ENCODE assay signal across 12 mouse cellular contexts in genomic region chr2:71194137-71194960, GRCm38 (mm10). TPM values are rescaled to one million over a fixed set of nuclear protein-coding genes. Genes with fewer than 3 reads are reported as not detected.
A peak's percentile ranks its signal among the peaks of the same experiment; 100 is the strongest.
DNase-seq lines count a peak whose midpoint lies in the region; ATAC-seq and TF ChIP-seq lines count a peak whose summit lies in the region.
"Had no signal": no experiment of that assay in that cellular context is flagged by ENCODE, and none has a peak within 500 bp of the region (broad histone marks: within the 10 kb centered on the region; RNA-seq: fewer than 3 reads in every experiment).

No protein-coding gene starts in this region.

- H3K36me3 ChIP-seq in heart, embryonic 12.5 days = no peaks in the 10 kb centered on the region
- no peaks in the 10 kb centered on the region for H3K36me3 ChIP-seq in midbrain, embryonic 11.5 days (ENCODE audit: control insufficient read depth, insufficient read depth, low read length)
- no peaks in the 10 kb centered on the region for H3K36me3 ChIP-seq in midbrain, embryonic 10.5 days
- H3K36me3 ChIP-seq in midbrain, postnatal 0 days (ENCODE audit: insufficient read depth, low read length) = no peaks in the 10 kb centered on the region
- H3K36me3 ChIP-seq: heart, embryonic 15.5 days had no signal

- no peak overlapping the region for H3K9ac ChIP-seq in heart, embryonic 12.5 days
- H3K9ac ChIP-seq in midbrain, embryonic 11.5 days (ENCODE audit: low read length) = no peak overlapping the region
- H3K9ac ChIP-seq in midbrain, postnatal 0 days (replicated peaks; ENCODE audit: low read length, poor library complexity, severe bottlenecking) = no peak overlapping the region
- H3K9ac ChIP-seq: heart, embryonic 15.5 days had no signal

- H3K27me3 ChIP-seq in heart, embryonic 12.5 days (replicated peaks) = no peaks in the 10 kb centered on the region
- H3K27me3 ChIP-seq in midbrain, embryonic 11.5 days (ENCODE audit: control insufficient read depth, insufficient read depth, low read length) = 0 out of 2 replicates have a peak, but pooled peaks cover 2% of the 10 kb centered on the region
- peaks cover 10% of the 10 kb centered on the region; the same call in 1 of the 2 replicates for H3K27me3 ChIP-seq in midbrain, embryonic 10.5 days (ENCODE audit: low read depth, poor library complexity, severe bottlenecking)
- H3K27me3 ChIP-seq in midbrain, postnatal 0 days (ENCODE audit: insufficient read depth, low read length) = no peaks in the 10 kb centered on the region

- peaks cover 20% of the 10 kb centered on the region for H3K4me1 ChIP-seq in heart, embryonic 12.5 days (replicated peaks)
- H3K4me1 ChIP-seq in midbrain, embryonic 11.5 days (ENCODE audit: control insufficient read depth, insufficient read depth, low read length) = peaks cover 23% of the 10 kb centered on the region
- H3K4me1 ChIP-seq in midbrain, embryonic 10.5 days = peaks cover 30% of the 10 kb centered on the region
- peaks cover 3% of the 10 kb centered on the region; the same call in 1 of the 2 replicates for H3K4me1 ChIP-seq in midbrain, postnatal 0 days (ENCODE audit: insufficient read depth, low read length)

- ATAC-seq in heart, embryonic 12.5 days (ENCODE audit: insufficient number of reproducible peaks, low FRiP score) = peak; percentile 63; the same call in 1 of the 2 replicates
- ATAC-seq in midbrain, embryonic 11.5 days (ENCODE audit: low FRiP score) = no peak
- ATAC-seq in midbrain, postnatal 0 days (ENCODE audit: low FRiP score) = no peak

- no peak overlapping the region for H3K27ac ChIP-seq in heart, embryonic 12.5 days (ENCODE audit: poor library complexity, severe bottlenecking)
- H3K27ac ChIP-seq in midbrain, embryonic 11.5 days (ENCODE audit: low read depth, low read length) = no peak overlapping the region
- H3K27ac ChIP-seq in midbrain, embryonic 10.5 days (replicated peaks) = no peak overlapping the region
- no peak overlapping the region for H3K27ac ChIP-seq in midbrain, postnatal 0 days (ENCODE audit: low read depth, low read length)
- H3K27ac ChIP-seq: heart, embryonic 15.5 days; left cerebral cortex, adult 2 months had no signal

- intact Hi-C loops in heart, postnatal 14 days (cut with DNase I) = no loop called here

- TF ChIP-seq CTCF in midbrain, postnatal 0 days (IDR thresholded peaks at IDR 0.05) = no peak; the same call in 1 of the 2 replicates

- WGBS in heart, embryonic 12.5 days = 63% methylated on average over 10 of the region's 10 CpGs
- WGBS in midbrain, embryonic 11.5 days = 77% methylated on average over 10 of the region's 10 CpGs
- 79% methylated on average over 10 of the region's 10 CpGs for WGBS in midbrain, embryonic 10.5 days
- WGBS in midbrain, postnatal 0 days = 33% methylated on average over 10 of the region's 10 CpGs

- no peaks in the 10 kb centered on the region for H3K9me3 ChIP-seq in heart, embryonic 12.5 days (replicated peaks)
- no peaks in the 10 kb centered on the region for H3K9me3 ChIP-seq in midbrain, embryonic 11.5 days (ENCODE audit: control insufficient read depth, low read length)
- H3K9me3 ChIP-seq in midbrain, embryonic 10.5 days (replicated peaks) = no peaks in the 10 kb centered on the region
- H3K9me3 ChIP-seq in midbrain, postnatal 0 days (ENCODE audit: low read length) = no peaks in the 10 kb centered on the region
- H3K9me3 ChIP-seq: heart, embryonic 15.5 days had no signal

- no peak overlapping the region for H3K4me3 ChIP-seq in heart, embryonic 12.5 days
- H3K4me3 ChIP-seq in midbrain, embryonic 11.5 days (ENCODE audit: low read depth, low read length) = no peak overlapping the region
- H3K4me3 ChIP-seq in midbrain, embryonic 10.5 days = no peak overlapping the region
- no peak overlapping the region for H3K4me3 ChIP-seq in midbrain, postnatal 0 days (ENCODE audit: low read depth, low read length)
- H3K4me3 ChIP-seq: heart, embryonic 15.5 days; left cerebral cortex, adult 2 months; myocyte had no signal

- H3K4me2 ChIP-seq in heart, embryonic 12.5 days = no peak overlapping the region
- no peak overlapping the region for H3K4me2 ChIP-seq in midbrain, embryonic 11.5 days
- no peak overlapping the region for H3K4me2 ChIP-seq in midbrain, postnatal 0 days (ENCODE audit: low read depth, low read length, poor library complexity, severe bottlenecking)
- H3K4me2 ChIP-seq: heart, embryonic 15.5 days had no signal

- no peak for DNase-seq in heart, postnatal 4 days
- DNase-seq in midbrain, embryonic 11.5 days (ENCODE audit: low spot score, missing footprints) = peak; percentile 82
- no peak for DNase-seq in midbrain, embryonic 10.5 days (ENCODE audit: low spot score)
- DNase-seq in cerebellum, postnatal 10 days = peak; percentile 66 to 71
- DNase-seq in midbrain, postnatal 0 days (ENCODE audit: low spot score) = peak; percentile 76
- no peak for DNase-seq in heart, postnatal 14 days
- DNase-seq in thymus, postnatal 0 days (ENCODE audit: low spot score) = no peak
- DNase-seq: kidney, adult 2 months had no signal

RNA-seq across cellular contexts. Expression of gene Dync1i2, which starts 17.2 kb away (rescaled TPM):
- 82.0 and 82.4 TPM in 2 replicates for polyA plus RNA-seq in heart, embryonic 12.5 days (2016; fragmentation: Nextera tagmentation; extraction: Ambion mirVana)
- total RNA-seq in heart, postnatal 4 days (2021) = 10 to 100 TPM; 96.0 to 99.1 TPM
- 189 and 206 TPM in 2 replicates for polyA plus RNA-seq in midbrain, embryonic 11.5 days (2014; fragmentation: Nextera tagmentation; extraction: Ambion mirVana)
- 118 and 143 TPM in 2 replicates for polyA plus RNA-seq in midbrain, embryonic 10.5 days (2016; fragmentation: Nextera tagmentation; extraction: Ambion mirVana)
- total RNA-seq in midbrain, postnatal 0 days (2014; rRNA removed) = 149 and 195 TPM in 2 replicates
- 194 and 205 TPM in 2 replicates for polyA plus RNA-seq in midbrain, postnatal 0 days (2015; fragmentation: Nextera tagmentation; extraction: Ambion mirVana)
- 10 to 100 TPM; 65.8 to 67.4 TPM for total RNA-seq in heart, postnatal 14 days (2021)
- polyA plus RNA-seq in thymus, postnatal 0 days (2015; fragmentation: Nextera tagmentation; extraction: Ambion mirVana) = 75.2 and 76.4 TPM in 2 replicates

Comparison
In these comparisons a context has a peak if more than half of its experiments do, and no peak if none do; other contexts are left out.
1. DNase-seq: peak in midbrain, embryonic 11.5 days (single experiment), cerebellum, postnatal 10 days (2 of 2) and midbrain, postnatal 0 days (single experiment); none in heart, postnatal 4 days (single experiment), midbrain, embryonic 10.5 days (single experiment), heart, postnatal 14 days (0 of 2) and thymus, postnatal 0 days (single experiment).